Mouse (Mus musculus): Measurements from ENCODE around the gene Klhdc8a. TPM values are rescaled to one million over a fixed set of nuclear protein-coding genes. Genes with fewer than 3 reads are reported as not detected.
"Not testable (repeated sequence)": the region's sequence is repeated elsewhere in the genome, so short reads cannot be mapped to it uniquely, and the experiment has no call there.

Klhdc8a gene
- total RNA-seq (2021): under 1 TPM; 0.16 to 0.26 TPM
- long read RNA-seq, experiment 1, full-length matches to known transcripts: 1 of 3 reads
- long read RNA-seq, experiment 1, partial matches to known transcripts: 1 of 3 reads
- long read RNA-seq, experiment 1, other reads (novel, unspliced or antisense): 1 of 3 reads
- long read RNA-seq, experiment 2: 0 reads

- no peak for DNase-seq
Observed at GRCm38 (mm10) chr1:132298425-132298800, at the start of gene Klhdc8a. Klhdc8a (plus strand) TSS chr1:132298626.

GRCm38 (mm10) chr1:132254467-132254866, 44.0 kb upstream of the Klhdc8a start:
- no peak for DNase-seq

GRCm38 (mm10) chr1:132260331-132260730, 38.1 kb upstream of the Klhdc8a start:
- DNase-seq: no peak

GRCm38 (mm10) chr1:132261058-132261457, 37.4 kb upstream of the Klhdc8a start:
- no peak for DNase-seq

- no peak for DNase-seq
Observed at GRCm38 (mm10) chr1:132263618-132264017, 34.8 kb upstream of the Klhdc8a start.

GRCm38 (mm10) chr1:132264577-132264976, 33.8 kb upstream of the Klhdc8a start:
- no peak for DNase-seq

- DNase-seq: no peak
Observed at GRCm38 (mm10) chr1:132265211-132265859, 33.1 kb upstream of the Klhdc8a start.

GRCm38 (mm10) chr1:132265936-132266335, 32.5 kb upstream of the Klhdc8a start:
- DNase-seq: no peak

- peak; percentile 41 for DNase-seq
Observed at GRCm38 (mm10) chr1:132266791-132267557, 31.5 kb upstream of the Klhdc8a start.

GRCm38 (mm10) chr1:132267959-132268358, 30.5 kb upstream of the Klhdc8a start:
- DNase-seq: peak; percentile 49

- no peak for DNase-seq
Observed at GRCm38 (mm10) chr1:132268418-132269060, 29.9 kb upstream of the Klhdc8a start.

- no peak for DNase-seq
Observed at GRCm38 (mm10) chr1:132271237-132271636, 27.2 kb upstream of the Klhdc8a start.

GRCm38 (mm10) chr1:132276694-132277093, 21.7 kb upstream of the Klhdc8a start:
- no peak for DNase-seq

- DNase-seq: no peak
Observed at GRCm38 (mm10) chr1:132277124-132277523, 21.3 kb upstream of the Klhdc8a start.

- DNase-seq: not testable (repeated sequence)
Observed at GRCm38 (mm10) chr1:132280636-132281035, 17.8 kb upstream of the Klhdc8a start.

GRCm38 (mm10) chr1:132281523-132282176, 16.8 kb upstream of the Klhdc8a start:
- no peak for DNase-seq

GRCm38 (mm10) chr1:132282177-132282536, 16.3 kb upstream of the Klhdc8a start:
- no peak for DNase-seq

- DNase-seq: no peak
Observed at GRCm38 (mm10) chr1:132283018-132283417, 15.4 kb upstream of the Klhdc8a start.

- no peak for DNase-seq
Observed at GRCm38 (mm10) chr1:132286735-132287134, 11.7 kb upstream of the Klhdc8a start.

GRCm38 (mm10) chr1:132287445-132287844, 11.0 kb upstream of the Klhdc8a start:
- DNase-seq: no peak

GRCm38 (mm10) chr1:132287991-132288451, 10.4 kb upstream of the Klhdc8a start:
- DNase-seq: no peak

GRCm38 (mm10) chr1:132289965-132290364, 8.5 kb upstream of the Klhdc8a start:
- no peak for DNase-seq
